Mouse (Mus musculus): ENCODE results near the gene Uchl1. TPM values are rescaled to one million over a fixed set of nuclear protein-coding genes. Genes with fewer than 3 reads are reported as not detected.

The Uchl1 gene
- total RNA-seq (2014; rRNA removed): 1,819 and 2,069 TPM in 2 replicates
- polyA plus RNA-seq (2015; fragmentation: Nextera tagmentation; extraction: Ambion mirVana): 2,098 and 2,247 TPM in 2 replicates

GRCm38 (mm10) chr5:66675983-66676382 is at the start of gene Uchl1:
Gene Uchl1, plus strand, starts transcription at chr5:66676091.
- H3K4me1 ChIP-seq (ENCODE audit: insufficient read depth, low read length): peaks cover 13% of the 10 kb centered on the region
- TF ChIP-seq CTCF (IDR thresholded peaks at IDR 0.05): no peak

GRCm38 (mm10) chr5:66627805-66628204 is 48.1 kb upstream of the Uchl1 start:
- no peak overlapping the region for H3K4me3 ChIP-seq (ENCODE audit: low read depth, low read length)
- 0 out of 2 replicates have a peak, but pooled peaks have one; percentile 34 for ATAC-seq (ENCODE audit: low FRiP score)
- H3K27ac ChIP-seq (ENCODE audit: low read depth, low read length): no peak overlapping the region
- no peaks in the 10 kb centered on the region for H3K36me3 ChIP-seq (ENCODE audit: insufficient read depth, low read length)
- H3K4me2 ChIP-seq (ENCODE audit: low read depth, low read length, poor library complexity, severe bottlenecking): no peak overlapping the region
- no peak for TF ChIP-seq CTCF (IDR thresholded peaks at IDR 0.05)
- no peak overlapping the region for H3K9ac ChIP-seq (replicated peaks; ENCODE audit: low read length, poor library complexity, severe bottlenecking)
- no peaks in the 10 kb centered on the region for H3K27me3 ChIP-seq (ENCODE audit: insufficient read depth, low read length)
- H3K9me3 ChIP-seq (ENCODE audit: low read length): no peaks in the 10 kb centered on the region
- DNase-seq (ENCODE audit: low spot score): no peak
- peaks cover 3% of the 10 kb centered on the region; the same call in 1 of the 2 replicates for H3K4me1 ChIP-seq (ENCODE audit: insufficient read depth, low read length)
- WGBS: 28% methylated on average over 7 of the region's 7 CpGs

More at GRCm38 (mm10) chr5:66675983-66676382, at the start of gene Uchl1:
- Histone ChIP-seq H3K9ac (replicated peaks; ENCODE audit: low read length, poor library complexity, severe bottlenecking) (peak within 1 kb of the TSS; percentile 95), H3K9me3 (ENCODE audit: low read length) (no peaks in the 10 kb centered on the region), H3K27me3 (ENCODE audit: insufficient read depth, low read length) (no peaks in the 10 kb centered on the region), H3K27ac (ENCODE audit: low read depth, low read length) (peak within 1 kb of the TSS; percentile 80), H3K4me2 (ENCODE audit: low read depth, low read length, poor library complexity, severe bottlenecking) (peak within 1 kb of the TSS; percentile 57), H3K4me3 (ENCODE audit: low read depth, low read length) (peak within 1 kb of the TSS; percentile 83), H3K36me3 (ENCODE audit: insufficient read depth, low read length) (peaks cover 6% of the 10 kb centered on the region; the same call in 1 of the 2 replicates)
- ATAC-seq (ENCODE audit: low FRiP score): peak; percentile 93
- DNase-seq (ENCODE audit: low spot score): peak; percentile 98
- WGBS: under 1% methylated on average over 20 of the region's 20 CpGs

- Histone ChIP-seq H3K9me3 (ENCODE audit: low read length) (no peaks in the 10 kb centered on the region), H3K4me3 (ENCODE audit: low read depth, low read length) (no peak overlapping the region), H3K27ac (ENCODE audit: low read depth, low read length) (no peak overlapping the region), H3K4me1 (ENCODE audit: insufficient read depth, low read length) (no peaks in the 10 kb centered on the region), H3K27me3 (ENCODE audit: insufficient read depth, low read length) (no peaks in the 10 kb centered on the region), H3K36me3 (ENCODE audit: insufficient read depth, low read length) (no peaks in the 10 kb centered on the region), H3K9ac (replicated peaks; ENCODE audit: low read length, poor library complexity, severe bottlenecking) (no peak overlapping the region), H3K4me2 (ENCODE audit: low read depth, low read length, poor library complexity, severe bottlenecking) (no peak overlapping the region)
- DNase-seq (ENCODE audit: low spot score) (no peak), ATAC-seq (ENCODE audit: low FRiP score) (no peak)
- TF ChIP-seq CTCF (IDR thresholded peaks at IDR 0.05): no peak
- WGBS: 46% methylated on average over 10 of the region's 10 CpGs
These were observed 40.3 kb upstream of the Uchl1 start for GRCm38 (mm10) chr5:66635459-66636079.

GRCm38 (mm10) chr5:66642156-66642555 is 33.7 kb upstream of the Uchl1 start:
- 91% methylated on average over 4 of the region's 4 CpGs for WGBS
- ATAC-seq (ENCODE audit: low FRiP score): no peak

GRCm38 (mm10) chr5:66643260-66643659 is 32.6 kb upstream of the Uchl1 start:
- no peaks in the 10 kb centered on the region for H3K27me3 ChIP-seq (ENCODE audit: insufficient read depth, low read length)
- DNase-seq (ENCODE audit: low spot score): no peak
- no peak overlapping the region for H3K27ac ChIP-seq (ENCODE audit: low read depth, low read length)
- H3K4me2 ChIP-seq (ENCODE audit: low read depth, low read length, poor library complexity, severe bottlenecking): no peak overlapping the region
- no peaks in the 10 kb centered on the region for H3K4me1 ChIP-seq (ENCODE audit: insufficient read depth, low read length)
- no peak overlapping the region for H3K4me3 ChIP-seq (ENCODE audit: low read depth, low read length)
- H3K9me3 ChIP-seq (ENCODE audit: low read length): no peaks in the 10 kb centered on the region
- no peak for ATAC-seq (ENCODE audit: low FRiP score)
- TF ChIP-seq CTCF (IDR thresholded peaks at IDR 0.05): no peak
- no peaks in the 10 kb centered on the region for H3K36me3 ChIP-seq (ENCODE audit: insufficient read depth, low read length)
- no peak overlapping the region for H3K9ac ChIP-seq (replicated peaks; ENCODE audit: low read length, poor library complexity, severe bottlenecking)
- 82% methylated on average over 5 of the region's 5 CpGs for WGBS

More at GRCm38 (mm10) chr5:66642156-66642555, 33.7 kb upstream of the Uchl1 start:
- no peaks in the 10 kb centered on the region for H3K36me3 ChIP-seq (ENCODE audit: insufficient read depth, low read length)
- no peaks in the 10 kb centered on the region for H3K4me1 ChIP-seq (ENCODE audit: insufficient read depth, low read length)
- H3K27me3 ChIP-seq (ENCODE audit: insufficient read depth, low read length): no peaks in the 10 kb centered on the region
- no peak overlapping the region for H3K4me3 ChIP-seq (ENCODE audit: low read depth, low read length)
- no peak for TF ChIP-seq CTCF (IDR thresholded peaks at IDR 0.05)
- no peak overlapping the region for H3K4me2 ChIP-seq (ENCODE audit: low read depth, low read length, poor library complexity, severe bottlenecking)
- no peak overlapping the region for H3K27ac ChIP-seq (ENCODE audit: low read depth, low read length)
- no peak overlapping the region for H3K9ac ChIP-seq (replicated peaks; ENCODE audit: low read length, poor library complexity, severe bottlenecking)
- DNase-seq (ENCODE audit: low spot score): no peak
- no peaks in the 10 kb centered on the region for H3K9me3 ChIP-seq (ENCODE audit: low read length)

GRCm38 (mm10) chr5:66647504-66647903 is 28.4 kb upstream of the Uchl1 start:
- Histone ChIP-seq H3K4me3 (ENCODE audit: low read depth, low read length) (no peak overlapping the region), H3K27me3 (ENCODE audit: insufficient read depth, low read length) (no peaks in the 10 kb centered on the region), H3K36me3 (ENCODE audit: insufficient read depth, low read length) (no peaks in the 10 kb centered on the region), H3K9me3 (ENCODE audit: low read length) (no peaks in the 10 kb centered on the region), H3K27ac (ENCODE audit: low read depth, low read length) (no peak overlapping the region), H3K9ac (replicated peaks; ENCODE audit: low read length, poor library complexity, severe bottlenecking) (no peak overlapping the region), H3K4me1 (ENCODE audit: insufficient read depth, low read length) (no peaks in the 10 kb centered on the region), H3K4me2 (ENCODE audit: low read depth, low read length, poor library complexity, severe bottlenecking) (no peak overlapping the region)
- ATAC-seq (ENCODE audit: low FRiP score) (no peak), DNase-seq (ENCODE audit: low spot score) (no peak)
- TF ChIP-seq CTCF (IDR thresholded peaks at IDR 0.05): no peak
- 68% methylated on average over 7 of the region's 7 CpGs for WGBS

All from midbrain, postnatal 0 days (tissue).